Mouse (Mus musculus) activated CD4-positive, CD25-positive, alpha-beta regulatory T cell, adult 4 months (primary cell): ENCODE measurements around the gene Spem2. TPM values are rescaled to one million over a fixed set of nuclear protein-coding genes. Genes with fewer than 3 reads are reported as not detected.
"Not testable (repeated sequence)": the region's sequence is repeated elsewhere in the genome, so short reads cannot be mapped to it uniquely, and the experiment has no call there.

Experiments
- ATAC-seq: one replicate; pipeline ENCODE4 v1.8.0; 2017
- polyA plus RNA-seq, 2 experiments: library from polyadenylated mRNA; unstranded; fragments of 100-300 nt; shearing (Covaris generic); gene quantifications; one replicate each; pipeline ENCODE4 v1.2.1; 2017

Spem2 gene
- polyA plus RNA-seq = not detected

GRCm38 (mm10) chr11:69818365-69818764 is at the start of gene Spem2:
Gene Spem2 (minus strand): TSS chr11:69818465.
- ATAC-seq = no peak

GRCm38 (mm10) chr11:69867335-69867734 is 49.1 kb upstream of the Spem2 start:
- no peak for ATAC-seq

- no peak for ATAC-seq
Measured at GRCm38 (mm10) chr11:69865561-69865960, 47.3 kb upstream of the Spem2 start.

GRCm38 (mm10) chr11:69864138-69864860 is 46.0 kb upstream of the Spem2 start:
- no peak for ATAC-seq

- ATAC-seq = not testable (repeated sequence)
Measured at GRCm38 (mm10) chr11:69863729-69864128, 45.5 kb upstream of the Spem2 start.

- ATAC-seq = no peak
Measured at GRCm38 (mm10) chr11:69858113-69858998, 40.1 kb upstream of the Spem2 start, which contains the start of gene Tnk1. Gene Tnk1 (minus strand): TSS chr11:69858730.

- no peak for ATAC-seq
Measured at GRCm38 (mm10) chr11:69855347-69855746, 37.1 kb upstream of the Spem2 start.

- ATAC-seq = no peak
Measured at GRCm38 (mm10) chr11:69854680-69855079, 36.4 kb upstream of the Spem2 start.

GRCm38 (mm10) chr11:69853994-69854393 is 35.7 kb upstream of the Spem2 start:
- no peak for ATAC-seq

- ATAC-seq = no peak
Measured at GRCm38 (mm10) chr11:69850754-69851153, 32.5 kb upstream of the Spem2 start.

- ATAC-seq = no peak
Measured at GRCm38 (mm10) chr11:69849884-69850283, 31.6 kb upstream of the Spem2 start.

GRCm38 (mm10) chr11:69849128-69849527 is 30.9 kb upstream of the Spem2 start:
- ATAC-seq = no peak

- no peak for ATAC-seq
Measured at GRCm38 (mm10) chr11:69848021-69848420, 29.8 kb upstream of the Spem2 start.

- peak; percentile 50 for ATAC-seq
Measured at GRCm38 (mm10) chr11:69846738-69847688, 28.7 kb upstream of the Spem2 start.

- peak; percentile 80 for ATAC-seq
Measured at GRCm38 (mm10) chr11:69846198-69846680, 28.0 kb upstream of the Spem2 start, which contains the start of gene Plscr3. Gene Plscr3 (plus strand): TSS chr11:69846376.

GRCm38 (mm10) chr11:69838714-69839104 is 20.4 kb upstream of the Spem2 start:
- ATAC-seq = peak; percentile 16

- ATAC-seq = peak; percentile 87
Measured at GRCm38 (mm10) chr11:69837952-69838713, 19.9 kb upstream of the Spem2 start, which contains the start of gene Tmem256. Gene Tmem256 (plus strand): TSS chr11:69838514.

- no peak for ATAC-seq
Measured at GRCm38 (mm10) chr11:69837604-69837951, 19.3 kb upstream of the Spem2 start, which contains the start of gene Nlgn2. Gene Nlgn2 (minus strand): TSS chr11:69837784.

- no peak for ATAC-seq
Measured at GRCm38 (mm10) chr11:69836703-69837576, 18.7 kb upstream of the Spem2 start.

- no peak for ATAC-seq
Measured at GRCm38 (mm10) chr11:69835966-69836335, 17.7 kb upstream of the Spem2 start.
